Mouse (Mus musculus) cerebellum, adult 2 months (tissue): Measurements from ENCODE around the gene Fndc3b.

Experiments used
- CTCF ChIP-seq: fragments of 200-500 bp; IDR thresholded peaks from 2 replicates; pipeline ENCODE4 v1.5.1; 2011; ENCODE audit warnings: low read depth, mild to moderate bottlenecking, control low read depth, low read length, moderate library complexity, borderline replicate concordance; ENCODE audit not compliant: insufficient read depth
- POLR2A ChIP-seq: fragments of 200-500 bp; IDR thresholded peaks from 2 replicates; pipeline ENCODE4 v1.6.1; 2011; ENCODE audit warnings: low read length, control low read depth, borderline replicate concordance; ENCODE audit not compliant: insufficient read depth

GRCm38 (mm10) chr3:27703081-27703480, 8.0 kb downstream of the Fndc3b start:
- TF ChIP-seq CTCF: no peak
- TF ChIP-seq POLR2A: no peak
